Mouse (Mus musculus): ENCODE data around the gene Pdzk1.

DNA sequence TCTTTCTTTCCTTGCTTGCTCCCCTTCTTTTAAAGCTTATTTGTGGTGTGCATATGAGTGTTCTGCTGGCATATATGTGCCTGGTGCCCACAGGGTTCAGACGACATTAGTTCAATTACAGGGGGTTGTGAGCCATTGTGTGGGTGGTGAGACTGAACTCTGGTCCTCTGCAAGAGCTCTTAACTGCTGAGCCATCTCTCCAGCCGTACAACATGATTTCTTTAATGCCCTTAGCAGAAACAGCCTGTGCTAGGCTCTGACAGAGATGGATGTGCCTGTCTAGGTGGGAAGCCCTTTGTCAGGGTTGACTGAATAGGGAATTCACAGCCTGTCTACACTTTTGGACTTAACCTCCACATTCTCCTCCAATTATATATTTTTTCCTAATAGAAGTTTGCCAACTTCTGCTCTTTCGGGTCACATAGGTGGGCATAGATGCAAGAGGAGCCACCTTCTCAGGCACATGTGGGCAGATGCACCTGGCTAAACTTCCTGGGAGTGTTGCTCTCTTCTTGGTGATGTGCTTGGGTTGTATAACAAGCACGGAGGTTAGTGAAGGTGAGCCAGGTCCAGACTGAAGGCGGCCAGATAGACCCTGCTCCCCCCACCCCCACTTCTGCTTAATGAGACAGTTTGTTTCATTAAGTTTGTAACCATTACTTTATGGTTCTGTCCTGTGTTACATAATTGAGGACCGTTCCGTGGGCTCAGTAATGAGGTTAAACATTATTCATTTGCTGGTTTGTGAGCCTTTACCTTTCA is 5.7 kb downstream of the Pdzk1 start:
- TF ChIP-seq EP300 (IDR thresholded peaks at IDR 0.05; ENCODE audit: low read depth in 1 of 2, low read length in 2 of 2) (no peak), GATA1 (IDR thresholded peaks at IDR 0.05; ENCODE audit: low read depth, low read length) (no peak), CTCF (IDR thresholded peaks at IDR 0.05 in 2 of 3, conservative IDR thresholded peaks at IDR 0.05 in 1 of 3; ENCODE audit: control insufficient read depth in 1 of 3, insufficient read depth in 1 of 3, low read depth in 2 of 3, low read length in 3 of 3, poor library complexity in 1 of 3, severe bottlenecking in 1 of 3) (no peak), SMC3 (IDR thresholded peaks at IDR 0.05; ENCODE audit: low read depth, low read length) (no peak), ELF1 (IDR thresholded peaks at IDR 0.05; ENCODE audit: low read depth, low read length) (no peak), POLR2AphosphoS2 (IDR thresholded peaks at IDR 0.05; ENCODE audit: low read length) (no peak), POLR2A (IDR thresholded peaks at IDR 0.05; ENCODE audit: control insufficient read depth in 1 of 2, insufficient read depth in 1 of 2, low read depth in 1 of 2, low read length in 2 of 2, poor library complexity in 1 of 2) (no peak), E2F4 (IDR thresholded peaks at IDR 0.05; ENCODE audit: borderline replicate concordance, low read depth, low read length) (no peak)
